Mouse (Mus musculus): Measurements from ENCODE around the gene Lgr5. TPM values are rescaled to one million over a fixed set of nuclear protein-coding genes. Genes with fewer than 3 reads are reported as not detected.
A peak's percentile ranks its signal among the peaks of the same experiment; 100 is the strongest.

The Lgr5 gene
- polyA plus RNA-seq (2012; fragmentation: generic; extraction: Trizol), result 0.04 TPM
- long read RNA-seq, experiment 1, result 0 reads
- long read RNA-seq, experiment 2, result 0 reads

GRCm38 (mm10) chr10:115587301-115587969 lies at the start of gene Lgr5:
Gene Lgr5, minus strand, starts transcription at chr10:115587780.
- H3K4me3 ChIP-seq (ENCODE audit: insufficient read depth, poor library complexity, severe bottlenecking), result peak within 1 kb of the TSS; percentile 14
- H3K79me3 ChIP-seq (ENCODE audit: low read depth), result no peaks in the 10 kb centered on the region
- H3K36me3 ChIP-seq (ENCODE audit: control insufficient read depth, insufficient read depth), result no peaks in the 10 kb centered on the region
- H3K27me3 ChIP-seq (ENCODE audit: control insufficient read depth, insufficient read depth, insufficient read length), result peaks cover 13% of the 10 kb centered on the region
- H3ac ChIP-seq (ENCODE audit: control insufficient read depth, insufficient read length, low read depth), result no peak within 1 kb of the TSS
- TF ChIP-seq MAX (IDR thresholded peaks at IDR 0.05), result no peak
- peak; percentile 18 for TF ChIP-seq CTCF (IDR thresholded peaks at IDR 0.05; ENCODE audit: control insufficient read depth, insufficient read depth, insufficient read length)
- no peak for TF ChIP-seq MYOG (IDR thresholded peaks at IDR 0.05; ENCODE audit: control insufficient read depth, extremely low read depth, insufficient read length)
- no peak for TF ChIP-seq FOSL1 (IDR thresholded peaks at IDR 0.05; ENCODE audit: insufficient read depth, low read length, poor library complexity, severe bottlenecking)
- TF ChIP-seq CEBPB (IDR thresholded peaks at IDR 0.05; ENCODE audit: low read depth), result no peak
- TF ChIP-seq MYOD1 (IDR thresholded peaks at IDR 0.05; ENCODE audit: control insufficient read depth, insufficient read length, low read depth), result no peak
- no peaks in the 10 kb centered on the region for H3K79me2 ChIP-seq (ENCODE audit: control insufficient read depth, insufficient read depth)

- Histone ChIP-seq H3ac (ENCODE audit: control insufficient read depth, insufficient read length, low read depth) (no peak overlapping the region), H3K79me3 (ENCODE audit: low read depth) (no peaks in the 10 kb centered on the region), H3K4me3 (ENCODE audit: insufficient read depth, poor library complexity, severe bottlenecking) (no peak overlapping the region), H3K36me3 (ENCODE audit: control insufficient read depth, insufficient read depth) (no peaks in the 10 kb centered on the region), H3K79me2 (ENCODE audit: control insufficient read depth, insufficient read depth) (no peaks in the 10 kb centered on the region), H3K27me3 (ENCODE audit: control insufficient read depth, insufficient read depth, insufficient read length) (no peaks in the 10 kb centered on the region)
- TF ChIP-seq MYOG (IDR thresholded peaks at IDR 0.05; ENCODE audit: control insufficient read depth, extremely low read depth, insufficient read length) (no peak), CEBPB (IDR thresholded peaks at IDR 0.05; ENCODE audit: low read depth) (no peak), MYOD1 (IDR thresholded peaks at IDR 0.05; ENCODE audit: control insufficient read depth, insufficient read length, low read depth) (no peak), FOSL1 (IDR thresholded peaks at IDR 0.05; ENCODE audit: insufficient read depth, low read length, poor library complexity, severe bottlenecking) (no peak), USF1 (IDR thresholded peaks at IDR 0.05; ENCODE audit: low read depth) (no peak), CTCF (IDR thresholded peaks at IDR 0.05; ENCODE audit: control insufficient read depth, insufficient read depth, insufficient read length) (no peak), MAX (IDR thresholded peaks at IDR 0.05) (no peak)
Measured at GRCm38 (mm10) chr10:115626678-115627077, 39.1 kb upstream of the Lgr5 start.

DNA sequence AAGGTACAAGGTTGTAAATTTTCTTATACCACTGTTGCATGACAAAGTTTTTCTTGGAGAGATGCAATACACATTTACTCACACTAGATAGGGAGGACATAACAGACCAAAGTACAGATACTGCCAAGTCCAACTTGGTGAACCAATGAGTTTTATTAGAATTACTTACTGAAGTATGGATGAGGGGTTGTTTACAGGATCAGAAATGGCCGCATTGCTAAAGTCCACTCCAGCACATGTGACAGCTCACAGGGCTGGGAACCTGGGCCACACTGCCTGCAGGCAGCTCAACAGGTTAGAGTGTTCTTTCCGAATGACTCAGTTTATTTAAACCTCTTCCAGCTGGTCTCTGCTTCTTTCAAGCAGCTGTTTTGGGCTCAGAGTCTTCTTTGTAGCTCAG lies 37.4 kb upstream of the Lgr5 start:
- Histone ChIP-seq H3K79me3 (ENCODE audit: low read depth) (no peaks in the 10 kb centered on the region), H3K79me2 (ENCODE audit: control insufficient read depth, insufficient read depth) (no peaks in the 10 kb centered on the region), H3ac (ENCODE audit: control insufficient read depth, insufficient read length, low read depth) (no peak overlapping the region), H3K27me3 (ENCODE audit: control insufficient read depth, insufficient read depth, insufficient read length) (peaks cover 3% of the 10 kb centered on the region), H3K4me3 (ENCODE audit: insufficient read depth, poor library complexity, severe bottlenecking) (no peak overlapping the region), H3K36me3 (ENCODE audit: control insufficient read depth, insufficient read depth) (no peaks in the 10 kb centered on the region)
- TF ChIP-seq MAX (IDR thresholded peaks at IDR 0.05) (no peak), FOSL1 (IDR thresholded peaks at IDR 0.05; ENCODE audit: insufficient read depth, low read length, poor library complexity, severe bottlenecking) (no peak), MYOD1 (IDR thresholded peaks at IDR 0.05; ENCODE audit: control insufficient read depth, insufficient read length, low read depth) (no peak), CEBPB (IDR thresholded peaks at IDR 0.05; ENCODE audit: low read depth) (no peak)

DNA sequence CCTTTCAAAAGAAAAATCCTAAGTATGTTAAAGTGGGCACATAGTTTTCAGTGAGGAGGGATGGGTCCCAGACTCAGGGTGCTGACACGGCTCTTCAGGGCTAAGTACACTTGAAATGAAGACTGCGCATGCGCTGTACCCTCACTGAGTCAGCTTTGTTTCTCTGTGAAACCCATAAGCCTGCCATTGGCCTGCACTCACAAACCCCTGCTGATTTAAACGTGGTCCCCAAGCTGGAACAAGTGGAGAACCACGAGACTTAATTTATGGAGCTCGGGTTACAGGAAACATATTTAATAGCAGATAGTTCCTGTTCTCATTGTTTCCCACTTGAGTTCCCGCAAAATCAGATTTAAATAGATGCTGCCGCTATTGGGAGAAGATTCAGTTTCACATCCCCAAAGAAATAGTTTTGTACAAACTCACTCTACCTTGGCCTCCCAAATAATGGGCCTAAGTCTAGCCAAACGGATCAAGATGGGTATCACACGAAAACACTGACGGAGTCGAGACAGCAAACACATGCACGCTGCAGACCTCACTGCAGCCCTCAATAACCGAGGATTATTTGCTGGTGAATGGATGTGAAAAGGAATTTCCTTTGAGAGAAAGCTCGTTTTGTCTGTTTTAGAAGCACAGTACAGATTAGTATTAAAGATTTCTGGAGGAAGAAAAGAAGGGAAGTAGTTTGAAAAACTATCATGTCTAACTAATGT lies 36.5 kb upstream of the Lgr5 start:
- H3K27me3 ChIP-seq (ENCODE audit: control insufficient read depth, insufficient read depth, insufficient read length), result peaks cover 3% of the 10 kb centered on the region
- no peaks in the 10 kb centered on the region for H3K79me2 ChIP-seq (ENCODE audit: control insufficient read depth, insufficient read depth)
- no peak for TF ChIP-seq FOSL1 (IDR thresholded peaks at IDR 0.05; ENCODE audit: insufficient read depth, low read length, poor library complexity, severe bottlenecking)
- TF ChIP-seq MAX (IDR thresholded peaks at IDR 0.05), result no peak
- no peak for TF ChIP-seq CEBPB (IDR thresholded peaks at IDR 0.05; ENCODE audit: low read depth)
- no peak for TF ChIP-seq MYOD1 (IDR thresholded peaks at IDR 0.05; ENCODE audit: control insufficient read depth, insufficient read length, low read depth)
- TF ChIP-seq USF1 (IDR thresholded peaks at IDR 0.05; ENCODE audit: low read depth), result no peak
- no peak for TF ChIP-seq MYOG (IDR thresholded peaks at IDR 0.05; ENCODE audit: control insufficient read depth, extremely low read depth, insufficient read length)
- no peak for TF ChIP-seq CTCF (IDR thresholded peaks at IDR 0.05; ENCODE audit: control insufficient read depth, insufficient read depth, insufficient read length)
- H3K4me3 ChIP-seq (ENCODE audit: insufficient read depth, poor library complexity, severe bottlenecking), result no peak overlapping the region
- H3K36me3 ChIP-seq (ENCODE audit: control insufficient read depth, insufficient read depth), result no peaks in the 10 kb centered on the region
- no peak overlapping the region for H3ac ChIP-seq (ENCODE audit: control insufficient read depth, insufficient read length, low read depth)
- no peaks in the 10 kb centered on the region for H3K79me3 ChIP-seq (ENCODE audit: low read depth)

DNA sequence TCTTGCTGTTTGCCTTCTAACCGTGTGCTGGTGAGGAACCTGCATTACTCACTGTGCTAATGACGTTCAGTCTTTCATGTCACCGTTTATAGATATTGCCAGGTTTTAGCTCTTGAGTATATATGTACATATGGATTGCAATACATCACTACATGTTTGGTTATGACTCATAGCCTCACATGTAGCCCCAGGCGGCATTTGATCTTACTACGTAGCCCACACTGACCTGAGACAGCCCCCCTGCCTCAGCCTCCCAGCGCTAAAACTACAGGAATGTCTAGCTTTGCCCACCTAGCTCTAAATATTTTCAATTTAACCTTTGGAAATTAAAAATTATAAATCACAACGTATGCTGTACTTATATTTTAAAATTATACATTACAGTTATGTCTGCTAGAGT lies 35.9 kb upstream of the Lgr5 start:
- H3K79me3 ChIP-seq (ENCODE audit: low read depth), result no peaks in the 10 kb centered on the region
- TF ChIP-seq FOSL1 (IDR thresholded peaks at IDR 0.05; ENCODE audit: insufficient read depth, low read length, poor library complexity, severe bottlenecking), result no peak
- no peak for TF ChIP-seq MAX (IDR thresholded peaks at IDR 0.05)
- no peak for TF ChIP-seq CTCF (IDR thresholded peaks at IDR 0.05; ENCODE audit: control insufficient read depth, insufficient read depth, insufficient read length)
- TF ChIP-seq USF1 (IDR thresholded peaks at IDR 0.05; ENCODE audit: low read depth), result no peak
- TF ChIP-seq MYOG (IDR thresholded peaks at IDR 0.05; ENCODE audit: control insufficient read depth, extremely low read depth, insufficient read length), result no peak
- no peak for TF ChIP-seq MYOD1 (IDR thresholded peaks at IDR 0.05; ENCODE audit: control insufficient read depth, insufficient read length, low read depth)
- no peak for TF ChIP-seq CEBPB (IDR thresholded peaks at IDR 0.05; ENCODE audit: low read depth)
- H3K36me3 ChIP-seq (ENCODE audit: control insufficient read depth, insufficient read depth), result no peaks in the 10 kb centered on the region
- H3K79me2 ChIP-seq (ENCODE audit: control insufficient read depth, insufficient read depth), result no peaks in the 10 kb centered on the region
- H3ac ChIP-seq (ENCODE audit: control insufficient read depth, insufficient read length, low read depth), result no peak overlapping the region
- H3K4me3 ChIP-seq (ENCODE audit: insufficient read depth, poor library complexity, severe bottlenecking), result no peak overlapping the region
- peaks cover 3% of the 10 kb centered on the region for H3K27me3 ChIP-seq (ENCODE audit: control insufficient read depth, insufficient read depth, insufficient read length)

Measured in C2C12 (cell line).